Mouse (Mus musculus) skeletal muscle tissue, adult 2 months (tissue): ENCODE measurements at regions not wholly inside any gene's neighbourhood (a gene's known extent, or its start where the extent isn't known, plus 50 kb on each side); places are given as distances from the start of the nearest gene placed in this dataset.
A peak's percentile ranks its signal among the peaks of the same experiment; 100 is the strongest.

Source experiments
- DNase-seq: peaks from one replicate; pipeline ENCODE4 v3.0.0-alpha.2; 2012; ENCODE audit warnings: low read depth, low spot score

GRCm38 (mm10) chr2:101368278-101368677 lies 256.2 kb upstream of the Rag2 start:
- no peak for DNase-seq

GRCm38 (mm10) chr2:101370991-101371736 lies 253.4 kb upstream of the Rag2 start:
- DNase-seq = no peak

GRCm38 (mm10) chr2:101371834-101372493 lies 252.6 kb upstream of the Rag2 start:
- no peak for DNase-seq

GRCm38 (mm10) chr2:101380595-101380994 lies 243.9 kb upstream of the Rag2 start:
- DNase-seq = no peak

- no peak for DNase-seq
Observed at GRCm38 (mm10) chr2:101415002-101415401, 209.5 kb upstream of the Rag2 start.

- DNase-seq = no peak
Observed at GRCm38 (mm10) chr2:101416702-101417101, 207.8 kb upstream of the Rag2 start.

- DNase-seq = no peak
Observed at GRCm38 (mm10) chr2:101433141-101433895, 191.2 kb upstream of the Rag2 start.

- no peak for DNase-seq
Observed at GRCm38 (mm10) chr2:101440231-101440630, 184.3 kb upstream of the Rag2 start.

- no peak for DNase-seq
Observed at GRCm38 (mm10) chr2:101441081-101441630, 183.4 kb upstream of the Rag2 start.

GRCm38 (mm10) chr2:101455591-101455990 lies 168.9 kb upstream of the Rag2 start:
- no peak for DNase-seq

GRCm38 (mm10) chr2:101458959-101459358 lies 165.6 kb upstream of the Rag2 start:
- no peak for DNase-seq

- DNase-seq = no peak
Observed at GRCm38 (mm10) chr2:101462450-101462849, 162.1 kb upstream of the Rag2 start.

- DNase-seq = no peak
Observed at GRCm38 (mm10) chr2:101464291-101465140, 160.0 kb upstream of the Rag2 start.

GRCm38 (mm10) chr2:101470569-101471100 lies 153.9 kb upstream of the Rag2 start:
- no peak for DNase-seq

GRCm38 (mm10) chr2:101472449-101473115 lies 151.9 kb upstream of the Rag2 start:
- peak; percentile 85 for DNase-seq

- no peak for DNase-seq
Observed at GRCm38 (mm10) chr2:101473116-101473485, 151.4 kb upstream of the Rag2 start.

GRCm38 (mm10) chr2:101476862-101477261 lies 147.7 kb upstream of the Rag2 start:
- no peak for DNase-seq

- DNase-seq = no peak
Observed at GRCm38 (mm10) chr2:101490207-101490606, 134.3 kb upstream of the Rag2 start.

- DNase-seq = no peak
Observed at GRCm38 (mm10) chr2:101491762-101492161, 132.8 kb upstream of the Rag2 start.

- no peak for DNase-seq
Observed at GRCm38 (mm10) chr2:101508116-101508515, 116.4 kb upstream of the Rag2 start.
